Mouse (Mus musculus) thymus, postnatal 0 days (tissue): ENCODE results near the gene Kifc1. TPM values are rescaled to one million over a fixed set of nuclear protein-coding genes. Genes with fewer than 3 reads are reported as not detected.
A peak's percentile ranks its signal among the peaks of the same experiment; 100 is the strongest.

Experiments used
- DNase-seq: peaks from one replicate; pipeline ENCODE4 v3.0.0-alpha.2; 2015; ENCODE audit warnings: low spot score
- microRNA-seq: library from miRNA; unstranded; fragments of <30 nt; microRNA quantifications from one replicate; pipeline ENCODE4, GENCODE M21; 2016; ENCODE audit warnings: borderline number of aligned reads
- polyA plus RNA-seq: library from polyadenylated mRNA; unstranded; fragments of >200 nt; fragmentation: Nextera tagmentation; extraction: Ambion mirVana; gene quantifications from 2 replicates; pipeline ENCODE4 v1.2.1, GENCODE M21; 2015

The Kifc1 gene
- polyA plus RNA-seq, 1 experiment from 2014 or later: 6.8 TPM

- DNase-seq: no peak
Measured at GRCm38 (mm10) chr17:33857816-33858215, 32.6 kb downstream of the Kifc1 start.

- DNase-seq: no peak
Measured at GRCm38 (mm10) chr17:33851331-33851730, 39.1 kb downstream of the Kifc1 start.

GRCm38 (mm10) chr17:33848139-33848538, 42.3 kb downstream of the Kifc1 start:
- DNase-seq: no peak

DNA sequence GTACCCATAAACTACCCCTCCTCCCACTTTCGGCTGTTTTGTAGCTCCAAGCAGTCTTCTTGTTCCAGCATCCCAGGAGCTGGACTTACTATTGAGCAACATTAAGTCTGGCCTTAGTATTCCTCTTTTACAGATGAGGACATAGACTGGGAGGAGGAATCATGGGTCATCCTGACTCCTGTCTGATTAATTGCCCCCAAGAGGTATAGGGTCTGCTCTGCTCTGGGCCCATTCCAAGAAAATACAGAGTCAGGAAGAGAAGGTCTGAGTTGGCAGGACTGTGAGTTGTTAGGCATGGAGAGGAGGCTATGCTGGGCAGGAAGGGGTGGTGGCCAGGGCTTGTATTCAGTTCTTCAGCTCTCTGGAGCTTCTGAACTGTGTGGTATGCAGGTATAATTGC, 46.3 kb downstream of the Kifc1 start:
- DNase-seq: no peak

- peak; percentile 91 for DNase-seq
Measured at GRCm38 (mm10) chr17:33842966-33843795, 47.3 kb downstream of the Kifc1 start, which contains the start of gene Cd320. Cd320 (plus strand) TSS chr17:33843091.

DNA sequence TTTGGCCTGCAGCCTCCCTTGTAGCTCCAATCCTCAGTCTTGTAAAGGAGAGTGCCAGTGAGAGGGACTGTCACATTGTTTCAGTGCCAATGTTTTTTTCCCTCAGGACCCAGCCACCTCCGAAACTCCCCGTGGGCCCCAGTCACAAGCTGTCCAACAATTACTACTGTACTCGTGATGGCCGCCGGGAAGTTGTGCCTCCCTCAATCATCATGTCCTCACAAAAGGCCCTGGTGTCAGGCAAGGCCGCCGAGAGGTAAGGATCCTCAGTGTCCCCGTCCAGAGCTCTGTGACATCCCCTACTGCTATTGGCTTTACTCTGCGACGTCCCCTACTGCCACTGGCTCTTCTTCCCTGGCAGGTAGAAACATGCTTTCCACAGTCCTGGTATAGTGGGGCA, 60.9 kb downstream of the Kifc1 start:
- DNase-seq: no peak

GRCm38 (mm10) chr17:33828892-33829291, 61.6 kb downstream of the Kifc1 start:
- no peak for DNase-seq

- peak; percentile 82 for DNase-seq
Measured at GRCm38 (mm10) chr17:33826850-33827249, 63.6 kb downstream of the Kifc1 start.

Small RNA genes within 50 kb of the gene (microRNA-seq; reads per million reads assigned to microRNA genes)
- gene Gm27740: not detected

Other genes starting within 250 kb of the Kifc1 start
- gene Hnrnpm, start 203.8 kb downstream of the Kifc1 start, polyA plus RNA-seq: 317 and 345 TPM in 2 replicates
- 83.3 and 90.7 TPM in 2 replicates for gene March2, start 172.0 kb downstream of the Kifc1 start, polyA plus RNA-seq
- 214 and 227 TPM in 2 replicates for gene Rab11b, start 130.1 kb downstream of the Kifc1 start, polyA plus RNA-seq
- 28.7 and 36.7 TPM in 2 replicates for gene Angptl4, start 108.8 kb downstream of the Kifc1 start, polyA plus RNA-seq
- 19.1 and 22.0 TPM in 2 replicates for gene Kank3, start 80.1 kb downstream of the Kifc1 start, polyA plus RNA-seq
- gene Rps28, start 66.1 kb downstream of the Kifc1 start, polyA plus RNA-seq: 1,516 and 1,544 TPM in 2 replicates
- 464 TPM in 2 replicates for gene Ndufa7, start 66.1 kb downstream of the Kifc1 start, polyA plus RNA-seq
- gene Cd320, start 47.6 kb downstream of the Kifc1 start, polyA plus RNA-seq: 35.1 and 35.2 TPM in 2 replicates
- gene Gm7029, start 16.8 kb downstream of the Kifc1 start, polyA plus RNA-seq: not detected in 2 replicates
- 1.6 and 1.9 TPM in 2 replicates for gene Platr17, start 14.5 kb upstream of the Kifc1 start, polyA plus RNA-seq
- gene Daxx, start 18.8 kb upstream of the Kifc1 start, polyA plus RNA-seq: 62.9 and 67.8 TPM in 2 replicates
- 131 and 140 TPM in 2 replicates for gene Tapbp, start 25.2 kb upstream of the Kifc1 start, polyA plus RNA-seq
- gene Zbtb22, start 25.2 kb upstream of the Kifc1 start, polyA plus RNA-seq: 13.8 and 14.9 TPM in 2 replicates
- gene Rgl2, start 38.9 kb upstream of the Kifc1 start, polyA plus RNA-seq: 37.5 and 42.3 TPM in 2 replicates
- 218 and 225 TPM in 2 replicates for gene Pfdn6, start 49.7 kb upstream of the Kifc1 start, polyA plus RNA-seq
- gene Wdr46, start 50.0 kb upstream of the Kifc1 start, polyA plus RNA-seq: 20.6 and 25.5 TPM in 2 replicates
- gene B3galt4, start 60.8 kb upstream of the Kifc1 start, polyA plus RNA-seq: 13.3 and 15.8 TPM in 2 replicates
- 43.6 and 46.1 TPM in 2 replicates for gene Vps52, start 65.2 kb upstream of the Kifc1 start, polyA plus RNA-seq
- gene Rps18, start 65.3 kb upstream of the Kifc1 start, polyA plus RNA-seq: 2,265 and 2,338 TPM in 2 replicates
- 528 and 569 TPM in 2 replicates for gene H2-K1, start 109.7 kb upstream of the Kifc1 start, polyA plus RNA-seq
- 14.5 and 20.9 TPM in 2 replicates for gene Ring1, start 134.0 kb upstream of the Kifc1 start, polyA plus RNA-seq
- gene H2-Ke6, start 137.4 kb upstream of the Kifc1 start, polyA plus RNA-seq: 77.4 and 82.2 TPM in 2 replicates
- 90.5 and 96.5 TPM in 2 replicates for gene Slc39a7, start 141.0 kb upstream of the Kifc1 start, polyA plus RNA-seq
- 47.1 and 48.9 TPM in 2 replicates for gene Rxrb, start 141.2 kb upstream of the Kifc1 start, polyA plus RNA-seq
- 1.1 and 1.5 TPM in 2 replicates for gene Col11a2, start 148.8 kb upstream of the Kifc1 start, polyA plus RNA-seq
- 55.0 and 57.1 TPM in 2 replicates for gene H2-Oa, start 201.7 kb upstream of the Kifc1 start, polyA plus RNA-seq
- 113 and 114 TPM in 2 replicates for gene H2-DMa, start 228.9 kb upstream of the Kifc1 start, polyA plus RNA-seq
- 98.3 and 107 TPM in 2 replicates for gene Brd2, start 232.0 kb upstream of the Kifc1 start, polyA plus RNA-seq